Mouse (Mus musculus) kidney, embryonic 16.5 days (tissue): Measurements from ENCODE around the gene Cldn24. TPM values are rescaled to one million over a fixed set of nuclear protein-coding genes. Genes with fewer than 3 reads are reported as not detected.

Experiments used
- polyA plus RNA-seq: library from polyadenylated mRNA; unstranded; fragments of >200 nt; fragmentation: Nextera tagmentation; extraction: Ambion mirVana; gene quantifications from 2 replicates; pipeline ENCODE4 v1.2.1, GENCODE M21; 2015

The Cldn24 gene
- polyA plus RNA-seq, 1 experiment from 2014 or later: not detected

Other genes with a start within 250 kb of the Cldn24 start
- gene Ing2, start 146.6 kb upstream of the Cldn24 start, polyA plus RNA-seq: 9.9 and 11.6 TPM in 2 replicates
- 28.0 and 28.8 TPM in 2 replicates for gene Cdkn2aip, start 108.2 kb upstream of the Cldn24 start, polyA plus RNA-seq
- not detected in 2 replicates for gene Cldn22, start 2.3 kb downstream of the Cldn24 start, polyA plus RNA-seq
- 16.7 and 17.9 TPM in 2 replicates for gene Wwc2, start 168.8 kb downstream of the Cldn24 start, polyA plus RNA-seq